ENCODE assay signal across 8 mouse cellular contexts in genomic region chr19:5822834-5823205, GRCm38 (mm10). TPM values are rescaled to one million over a fixed set of nuclear protein-coding genes. Genes with fewer than 3 reads are reported as not detected.
DNase-seq lines count a peak whose midpoint lies in the region; ATAC-seq lines count a peak whose summit lies in the region.

No protein-coding gene starts in this region.

- peak overlapping the region; percentile 55; the same call in 1 of the 2 replicates for H3K9ac ChIP-seq in heart, embryonic 15.5 days
- no peak overlapping the region for H3K9ac ChIP-seq in lung, embryonic 15.5 days
- H3K9ac ChIP-seq in embryonic facial prominence, embryonic 14.5 days (ENCODE audit: low read depth, low read length): no peak overlapping the region; the same call in 1 of the 2 replicates
- H3K9ac ChIP-seq in liver, embryonic 15.5 days: no peak overlapping the region

- WGBS in heart, embryonic 15.5 days: 61% methylated on average over 7 of the region's 7 CpGs
- 61% methylated on average over 7 of the region's 7 CpGs for WGBS in lung, embryonic 15.5 days
- WGBS in embryonic facial prominence, embryonic 14.5 days: 59% methylated on average over 7 of the region's 7 CpGs
- WGBS in liver, embryonic 15.5 days (ENCODE audit: insufficient replicate concordance): 61% methylated on average over 7 of the region's 7 CpGs

- H3K36me3 ChIP-seq in heart, embryonic 15.5 days: no peaks in the 10 kb centered on the region
- H3K36me3 ChIP-seq in lung, embryonic 15.5 days: no peaks in the 10 kb centered on the region
- H3K36me3 ChIP-seq in embryonic facial prominence, embryonic 14.5 days (ENCODE audit: control insufficient read depth, insufficient read depth, low read length): 0 out of 2 replicates have a peak, but pooled peaks cover 3% of the 10 kb centered on the region
- peaks cover 17% of the 10 kb centered on the region for H3K36me3 ChIP-seq in liver, embryonic 15.5 days (replicated peaks)

- H3K4me3 ChIP-seq in heart, embryonic 15.5 days: no peak overlapping the region
- no peak overlapping the region for H3K4me3 ChIP-seq in lung, embryonic 15.5 days
- no peak overlapping the region for H3K4me3 ChIP-seq in embryonic facial prominence, embryonic 14.5 days (ENCODE audit: low read depth, low read length)
- H3K4me3 ChIP-seq in liver, embryonic 15.5 days (replicated peaks): no peak overlapping the region

- intact Hi-C loops in gastrocnemius, postnatal 36 days (cut with DNase I): no loop called here

- DNase-seq in heart, adult 8-10 months (ENCODE audit: low spot score): no peak
- no peak for DNase-seq in lung, postnatal 10 days
- DNase-seq in embryonic facial prominence, embryonic 14.5 days (ENCODE audit: low spot score): no peak
- DNase-seq in ovary, postnatal 14 days (ENCODE audit: low spot score): no peak
- DNase-seq in gastrocnemius, postnatal 36 days: no peak

- H3K4me2 ChIP-seq in heart, embryonic 15.5 days: peak overlapping the region; percentile 56
- H3K4me2 ChIP-seq in lung, embryonic 15.5 days: no peak overlapping the region; the same call in 1 of the 2 replicates
- no peak overlapping the region for H3K4me2 ChIP-seq in embryonic facial prominence, embryonic 14.5 days (ENCODE audit: low read depth, low read length)
- H3K4me2 ChIP-seq in liver, embryonic 15.5 days: no peak overlapping the region

- H3K4me1 ChIP-seq in heart, embryonic 15.5 days (replicated peaks): peaks cover 77% of the 10 kb centered on the region
- H3K4me1 ChIP-seq in lung, embryonic 15.5 days: peaks cover 60% of the 10 kb centered on the region
- peaks cover 38% of the 10 kb centered on the region for H3K4me1 ChIP-seq in embryonic facial prominence, embryonic 14.5 days (ENCODE audit: control insufficient read depth, insufficient read depth, low read length)
- peaks cover 62% of the 10 kb centered on the region for H3K4me1 ChIP-seq in liver, embryonic 15.5 days (replicated peaks)

- H3K27ac ChIP-seq in heart, embryonic 15.5 days: peak overlapping the region; percentile 88
- H3K27ac ChIP-seq in lung, embryonic 15.5 days: peak overlapping the region; percentile 46
- H3K27ac ChIP-seq in embryonic facial prominence, embryonic 14.5 days (replicated peaks; ENCODE audit: low read depth, low read length): peak overlapping the region; percentile 17; the same call in 1 of the 2 replicates
- 0 out of 2 replicates have a peak overlapping the region, but pooled peaks have one; percentile 65 for H3K27ac ChIP-seq in liver, embryonic 15.5 days (replicated peaks)

- ATAC-seq in heart, embryonic 15.5 days (replicated peaks; ENCODE audit: insufficient number of reproducible peaks, insufficient read depth, low FRiP score, low read depth): no peak
- no peak for ATAC-seq in lung, embryonic 15.5 days (ENCODE audit: borderline replicate concordance, extremely low read depth, low FRiP score, low TSS enrichment)
- ATAC-seq in embryonic facial prominence, embryonic 14.5 days (ENCODE audit: low read depth): no peak
- no peak for ATAC-seq in liver, embryonic 15.5 days (ENCODE audit: insufficient read depth)

- no peaks in the 10 kb centered on the region for H3K9me3 ChIP-seq in heart, embryonic 15.5 days (replicated peaks)
- no peaks in the 10 kb centered on the region for H3K9me3 ChIP-seq in lung, embryonic 15.5 days
- no peaks in the 10 kb centered on the region for H3K9me3 ChIP-seq in embryonic facial prominence, embryonic 14.5 days (ENCODE audit: control insufficient read depth, low read length)
- H3K9me3 ChIP-seq in liver, embryonic 15.5 days (replicated peaks): no peaks in the 10 kb centered on the region

- H3K27me3 ChIP-seq in heart, embryonic 15.5 days: no peaks in the 10 kb centered on the region
- no peaks in the 10 kb centered on the region for H3K27me3 ChIP-seq in lung, embryonic 15.5 days
- H3K27me3 ChIP-seq in embryonic facial prominence, embryonic 14.5 days (replicated peaks; ENCODE audit: control insufficient read depth, insufficient read depth, low read length): no peaks in the 10 kb centered on the region
- H3K27me3 ChIP-seq in liver, embryonic 15.5 days: no peaks in the 10 kb centered on the region

RNA-seq across cellular contexts. Expression of gene Scyl1, which starts 51.6 kb away (rescaled TPM):
- polyA plus RNA-seq in heart, embryonic 15.5 days (2015; fragmentation: Nextera tagmentation; extraction: Ambion mirVana): 53.5 and 65.9 TPM in 2 replicates
- 10 to 100 TPM; 63.3 to 70.6 (median 67.2) TPM for total RNA-seq in heart, adult 8-10 months (2022)
- polyA plus RNA-seq in lung, embryonic 15.5 days (2015; fragmentation: Nextera tagmentation; extraction: Ambion mirVana): 76.1 and 83.6 TPM in 2 replicates
- 78.3 and 79.8 TPM in 2 replicates for polyA plus RNA-seq in embryonic facial prominence, embryonic 14.5 days (2014; fragmentation: Nextera tagmentation; extraction: Ambion mirVana)
- 21.1 and 24.4 TPM in 2 replicates for polyA plus RNA-seq in liver, embryonic 15.5 days (2015; fragmentation: Nextera tagmentation; extraction: Ambion mirVana)
- total RNA-seq in gastrocnemius, postnatal 36 days (2021): 10 to 100 TPM; 70.8 to 71.1 TPM

RNA-seq across cellular contexts. Expression of gene Frmd8, which starts 52.3 kb away (rescaled TPM):
- 25.1 and 35.1 TPM in 2 replicates for polyA plus RNA-seq in heart, embryonic 15.5 days (2015; fragmentation: Nextera tagmentation; extraction: Ambion mirVana)
- 1 to 10 TPM; 7.1 to 8.1 (median 7.5) TPM for total RNA-seq in heart, adult 8-10 months (2022)
- polyA plus RNA-seq in lung, embryonic 15.5 days (2015; fragmentation: Nextera tagmentation; extraction: Ambion mirVana): 50.7 and 53.0 TPM in 2 replicates
- polyA plus RNA-seq in embryonic facial prominence, embryonic 14.5 days (2014; fragmentation: Nextera tagmentation; extraction: Ambion mirVana): 20.6 and 25.8 TPM in 2 replicates
- 12.9 and 13.1 TPM in 2 replicates for polyA plus RNA-seq in liver, embryonic 15.5 days (2015; fragmentation: Nextera tagmentation; extraction: Ambion mirVana)
- total RNA-seq in gastrocnemius, postnatal 36 days (2021): 1 to 10 TPM; 4.5 to 5.0 TPM

RNA-seq across cellular contexts. Expression of gene Slc25a45, which starts 54.8 kb away (rescaled TPM):
- polyA plus RNA-seq in heart, embryonic 15.5 days (2015; fragmentation: Nextera tagmentation; extraction: Ambion mirVana): 3.2 and 4.2 TPM in 2 replicates
- total RNA-seq in heart, adult 8-10 months (2022): 1 to 10 TPM; 2.4 to 3.8 (median 2.8) TPM
- 4.2 and 5.6 TPM in 2 replicates for polyA plus RNA-seq in lung, embryonic 15.5 days (2015; fragmentation: Nextera tagmentation; extraction: Ambion mirVana)
- 2.8 and 3.0 TPM in 2 replicates for polyA plus RNA-seq in embryonic facial prominence, embryonic 14.5 days (2014; fragmentation: Nextera tagmentation; extraction: Ambion mirVana)
- 7.1 and 7.9 TPM in 2 replicates for polyA plus RNA-seq in liver, embryonic 15.5 days (2015; fragmentation: Nextera tagmentation; extraction: Ambion mirVana)
- total RNA-seq in gastrocnemius, postnatal 36 days (2021): 1 to 10 TPM in 1 of 2 experiments, under 1 TPM in 1; 0.99 to 1.0 TPM

Comparison
In these comparisons a context has a peak if more than half of its experiments do, and no peak if none do; other contexts are left out.
1. H3K27ac ChIP-seq: peak in every context shown above with its lines; median percentile 88 in heart, embryonic 15.5 days; 65 in liver, embryonic 15.5 days; 46 in lung, embryonic 15.5 days; 17 in embryonic facial prominence, embryonic 14.5 days.